Mouse (Mus musculus): Measurements from ENCODE around the gene Armc10.
"Not testable (repeated sequence)": the region's sequence is repeated elsewhere in the genome, so short reads cannot be mapped to it uniquely, and the experiment has no call there.

Gene Armc10

GRCm38 (mm10) chr5:21702873-21703475 lies 57.4 kb downstream of the Armc10 start:
- no peak for DNase-seq

DNA sequence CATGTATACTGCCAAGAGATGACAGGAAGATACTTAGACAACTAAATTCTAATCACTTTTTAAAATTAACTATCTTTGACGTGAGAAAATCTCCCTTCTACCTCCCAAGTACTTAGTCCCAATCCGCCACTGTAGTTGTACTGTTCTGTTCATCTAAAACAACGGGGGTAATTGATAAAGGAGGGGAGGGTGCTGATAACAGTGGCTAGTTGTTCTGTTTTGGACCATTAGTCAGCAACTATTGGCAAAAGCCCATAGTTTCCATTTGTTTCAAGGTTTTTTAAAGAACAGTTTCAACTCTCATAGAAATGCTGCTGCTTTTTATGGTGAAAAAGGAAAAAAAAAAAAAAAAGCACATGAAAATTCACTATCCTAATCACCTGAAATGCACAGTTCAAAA lies 58.1 kb downstream of the Armc10 start:
- no peak for DNase-seq

GRCm38 (mm10) chr5:21706546-21706945 lies 60.9 kb downstream of the Armc10 start:
- DNase-seq = no peak

GRCm38 (mm10) chr5:21708011-21708410 lies 62.4 kb downstream of the Armc10 start:
- not testable (repeated sequence) for DNase-seq

Data from lung, postnatal 4 days (tissue).